Mouse (Mus musculus) liver, postnatal 0 days (tissue): ENCODE measurements around the gene Gpr25.

Experiments
- CTCF ChIP-seq: sonication (generic); IDR thresholded peaks from 2 replicates; pipeline ENCODE4 v1.5.1; 2016; ENCODE audit warnings: antibody characterized with exemption, low read depth
- EP300 ChIP-seq: IDR thresholded peaks from 2 replicates; pipeline ENCODE4 v1.6.1; 2016; ENCODE audit warnings: antibody characterized with exemption, low read depth, mild to moderate bottlenecking

DNA sequence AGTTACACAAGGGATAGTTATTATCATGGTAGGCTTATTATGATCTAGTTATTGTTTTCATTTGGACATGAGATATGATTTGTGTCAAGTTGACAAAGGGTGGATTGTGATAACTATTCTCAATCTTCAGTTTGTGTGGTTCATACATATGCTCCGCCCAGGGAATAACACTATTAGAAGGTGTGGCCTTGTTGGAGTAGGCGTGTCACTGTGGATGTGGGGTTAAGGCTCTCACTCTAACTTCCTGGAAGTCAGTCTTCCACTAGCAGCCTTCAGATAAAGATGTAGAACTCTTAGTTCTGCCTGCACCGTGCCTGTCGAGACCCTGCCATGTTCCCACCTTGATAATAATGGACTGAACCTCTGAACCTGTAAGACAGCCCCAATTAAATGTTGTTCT, 22.2 kb downstream of the Gpr25 start:
- TF ChIP-seq CTCF: no peak
- no peak for TF ChIP-seq EP300
